Mouse (Mus musculus): ENCODE results near the gene Aff1. TPM values are rescaled to one million over a fixed set of nuclear protein-coding genes. Genes with fewer than 3 reads are reported as not detected.
A peak's percentile ranks its signal among the peaks of the same experiment; 100 is the strongest.

Aff1 gene
- total RNA-seq, 2 experiments from 2014 or later: 38.3 to 39.9 TPM

DNA sequence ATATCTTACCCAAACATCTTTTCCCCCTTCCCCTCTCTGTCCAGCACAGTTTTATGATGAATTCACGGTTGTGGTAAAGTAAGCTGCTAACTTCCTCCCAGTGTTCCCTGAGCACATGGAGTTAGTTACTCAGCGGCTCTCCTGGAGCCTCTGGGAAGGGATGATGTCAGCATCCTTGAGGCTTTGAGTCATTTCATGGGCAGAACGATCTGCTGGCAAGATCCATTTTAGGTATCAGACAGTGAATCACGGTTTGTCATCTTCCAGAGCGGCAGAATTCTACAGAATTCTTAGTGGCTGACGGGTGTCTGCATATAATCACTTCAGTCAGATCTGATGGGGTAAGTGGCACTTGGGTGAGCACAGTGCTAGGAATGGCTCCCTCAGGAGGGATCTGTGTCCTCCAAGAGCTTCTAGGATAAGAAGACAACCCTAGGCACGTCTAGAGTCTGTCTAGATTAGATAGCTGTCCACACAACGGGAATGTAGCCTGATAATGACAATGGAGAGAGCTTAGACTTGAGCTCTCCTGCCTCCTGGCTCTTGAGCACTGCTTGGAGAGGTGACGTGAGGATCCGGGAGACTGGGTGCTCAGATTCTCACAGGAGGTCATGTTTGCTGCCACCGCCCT, 82.6 kb downstream of the Aff1 start:
- DNase-seq: no peak

GRCm38 (mm10) chr5:103775429-103775828, 83.3 kb downstream of the Aff1 start:
- DNase-seq: peak; percentile 34

DNA sequence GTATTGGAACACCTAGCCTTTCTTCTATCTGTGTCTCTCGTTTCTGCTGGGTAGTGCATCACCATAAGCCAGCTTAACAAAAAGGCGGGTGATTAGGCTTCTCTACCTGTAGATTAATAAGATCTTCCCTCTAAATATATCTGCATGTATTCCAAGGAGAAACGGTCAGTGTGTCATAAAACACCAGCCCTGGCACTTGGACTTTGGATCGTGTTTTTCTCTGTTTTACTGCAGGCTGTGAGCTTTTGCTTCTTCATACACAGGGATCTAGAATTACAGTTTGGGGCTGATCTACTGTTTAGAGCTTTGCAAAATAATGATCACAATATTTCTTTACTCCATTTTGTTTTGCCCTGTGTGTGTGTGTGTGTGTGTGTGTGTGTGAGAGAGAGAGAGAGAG, 84.7 kb downstream of the Aff1 start:
- no peak for DNase-seq

DNA sequence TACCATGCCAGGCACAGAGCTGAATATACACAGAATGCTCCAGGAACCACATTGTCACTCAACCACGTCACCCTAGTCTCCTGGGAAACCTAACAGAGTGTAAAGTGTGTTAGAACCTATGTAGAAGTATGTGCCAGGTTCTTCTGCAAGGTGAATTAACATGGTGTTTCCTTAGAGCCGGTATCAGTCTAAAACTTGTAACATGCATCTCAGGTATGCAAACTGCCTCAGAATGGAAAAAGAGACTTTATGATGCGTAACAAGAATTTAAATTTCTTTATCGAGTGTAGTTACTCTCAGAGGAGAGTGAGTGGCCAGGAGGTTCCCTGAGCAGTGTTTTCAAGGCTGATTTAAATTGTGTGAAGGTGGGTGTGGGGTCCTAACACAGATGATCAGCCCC, 85.3 kb downstream of the Aff1 start:
- no peak for DNase-seq

DNA sequence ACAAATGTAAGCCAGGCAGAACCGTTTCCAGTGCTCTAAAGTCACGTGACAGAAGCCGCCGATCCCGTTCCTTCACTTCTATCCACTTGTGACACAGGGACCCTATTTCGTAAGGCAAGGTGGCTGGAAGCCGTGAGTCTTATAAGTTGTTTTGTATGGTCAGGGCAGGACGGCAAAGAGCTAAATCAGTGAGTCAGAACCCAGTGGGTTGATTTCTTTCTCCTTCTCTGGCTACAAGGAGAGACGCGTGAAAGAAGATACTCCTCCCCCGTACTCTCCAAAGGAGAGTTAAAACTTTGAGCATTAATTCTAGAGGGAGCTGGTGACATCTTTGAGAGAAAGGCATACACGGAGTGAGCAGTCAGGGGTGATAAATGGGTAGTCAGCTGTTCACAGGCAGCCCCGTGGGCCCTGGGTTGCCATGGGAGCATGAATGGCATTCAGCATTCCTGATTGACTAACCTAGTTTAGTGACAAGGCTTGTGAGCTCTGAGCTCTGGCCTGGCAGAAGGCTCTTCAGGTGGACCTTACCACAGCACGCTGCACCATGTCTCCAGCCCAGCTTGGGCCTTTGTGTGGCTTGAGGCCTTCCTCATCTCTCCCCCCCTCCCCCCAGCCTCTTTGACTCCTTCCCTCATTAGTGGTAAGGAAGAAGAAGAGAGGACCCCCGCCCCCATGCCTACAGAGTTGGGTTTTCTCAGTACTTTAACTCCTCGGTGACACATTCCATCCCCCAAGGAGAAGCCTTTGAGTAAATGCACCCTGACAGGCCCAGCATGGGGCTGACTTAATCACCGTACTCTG, 86.3 kb downstream of the Aff1 start:
- DNase-seq: peak; percentile 48

DNA sequence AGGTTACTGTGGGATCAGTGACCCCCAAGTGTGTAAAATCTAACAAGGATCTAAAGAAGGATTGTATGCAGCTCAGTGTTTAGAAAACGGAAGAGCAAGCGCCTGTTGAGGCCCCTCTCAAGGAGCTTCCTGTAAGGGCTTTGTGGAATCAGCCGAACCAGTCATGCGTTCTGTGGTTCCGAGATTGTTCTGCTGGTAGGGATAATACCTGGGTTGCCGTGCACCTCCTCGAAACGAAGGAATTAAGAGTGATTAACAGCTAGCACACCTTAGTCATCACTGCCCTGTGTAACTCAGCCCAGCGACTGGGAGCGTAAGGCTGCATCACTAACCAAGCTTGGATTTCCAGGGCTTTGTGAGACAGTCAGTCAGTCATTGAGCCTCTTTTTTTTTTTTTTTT, 87.7 kb downstream of the Aff1 start:
- DNase-seq: no peak

- DNase-seq: no peak
These were observed 88.1 kb downstream of the Aff1 start for GRCm38 (mm10) chr5:103780266-103780665.

GRCm38 (mm10) chr5:103780836-103781235, 88.7 kb downstream of the Aff1 start:
- DNase-seq: peak; percentile 65

DNA sequence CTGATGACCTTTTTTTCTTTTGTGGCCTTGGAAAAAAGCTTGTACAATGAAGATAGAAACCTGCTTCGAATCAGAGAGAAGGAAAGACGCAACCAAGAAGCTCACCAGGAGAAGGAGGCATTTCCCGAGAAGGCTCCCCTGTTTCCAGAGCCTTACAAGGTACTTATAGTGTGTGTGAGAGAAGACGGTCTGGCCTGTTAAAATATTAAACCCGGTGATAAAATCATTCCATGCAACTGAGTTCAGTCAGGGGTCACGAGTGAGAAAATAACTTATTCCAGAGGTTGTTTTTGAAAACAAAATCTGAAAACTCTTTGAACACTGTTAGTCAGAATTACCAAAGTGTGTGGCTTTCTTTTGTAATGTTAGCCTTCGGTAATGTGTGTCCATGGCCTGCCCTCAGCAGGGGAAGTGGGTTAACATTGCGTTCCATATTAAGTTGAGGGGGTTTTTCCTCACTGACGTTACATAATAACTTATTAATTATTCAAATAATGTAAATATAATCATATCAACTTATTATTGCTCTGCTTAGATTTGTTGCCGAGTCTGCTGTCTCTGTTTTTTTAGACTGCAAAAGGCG, 91.0 kb downstream of the Aff1 start:
- DNase-seq: no peak

- DNase-seq: no peak
These were observed 93.9 kb downstream of the Aff1 start for GRCm38 (mm10) chr5:103786096-103786495.

GRCm38 (mm10) chr5:103788476-103788875, 96.3 kb downstream of the Aff1 start:
- peak; percentile 32 for DNase-seq

DNA sequence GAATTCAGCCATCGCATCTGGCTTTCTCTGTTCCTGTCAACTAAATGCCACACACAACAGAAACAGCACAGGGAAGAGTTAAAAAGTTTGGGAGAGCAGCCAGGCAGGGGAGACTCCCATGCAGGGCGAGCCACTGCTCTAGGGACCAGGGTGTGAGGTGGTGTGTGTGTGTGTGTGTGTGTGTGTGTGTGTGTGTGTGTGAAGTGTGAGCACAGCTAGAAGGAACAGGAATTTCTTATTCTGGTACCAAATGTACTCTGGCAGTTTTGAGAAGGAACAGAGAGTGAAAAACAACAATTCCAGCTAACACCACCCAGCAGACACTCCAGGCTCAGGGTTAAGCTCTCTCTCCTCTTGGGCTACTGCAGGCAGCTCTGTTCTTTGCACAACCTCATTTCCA, 96.8 kb downstream of the Aff1 start:
- DNase-seq: peak; percentile 69

GRCm38 (mm10) chr5:103789619-103790116, 97.5 kb downstream of the Aff1 start:
- peak; percentile 81 for DNase-seq

- DNase-seq: no peak
These were observed 99.6 kb downstream of the Aff1 start for GRCm38 (mm10) chr5:103791741-103792140.

DNA sequence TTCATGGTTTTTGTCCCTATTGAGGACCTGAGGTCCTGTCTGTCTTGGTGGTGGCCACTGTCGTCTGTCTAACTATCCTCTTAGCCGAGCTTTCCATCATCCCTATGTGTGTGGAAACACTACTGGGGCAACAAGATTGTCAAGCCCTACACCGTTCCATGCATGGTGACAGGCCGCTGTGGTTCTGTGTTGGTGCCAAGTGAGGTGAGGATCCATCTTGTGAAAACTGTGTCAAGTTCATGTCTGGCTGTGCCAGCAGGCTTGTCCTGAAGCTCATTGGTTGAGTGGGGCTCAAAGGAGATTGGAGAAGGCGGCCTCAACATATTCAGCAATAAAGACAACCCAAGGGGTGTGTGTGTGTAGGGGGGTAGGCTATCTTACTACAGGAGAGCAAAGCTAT, 102.9 kb downstream of the Aff1 start:
- no peak for DNase-seq

- no peak for DNase-seq
These were observed 103.9 kb downstream of the Aff1 start for GRCm38 (mm10) chr5:103796035-103796434.

DNA sequence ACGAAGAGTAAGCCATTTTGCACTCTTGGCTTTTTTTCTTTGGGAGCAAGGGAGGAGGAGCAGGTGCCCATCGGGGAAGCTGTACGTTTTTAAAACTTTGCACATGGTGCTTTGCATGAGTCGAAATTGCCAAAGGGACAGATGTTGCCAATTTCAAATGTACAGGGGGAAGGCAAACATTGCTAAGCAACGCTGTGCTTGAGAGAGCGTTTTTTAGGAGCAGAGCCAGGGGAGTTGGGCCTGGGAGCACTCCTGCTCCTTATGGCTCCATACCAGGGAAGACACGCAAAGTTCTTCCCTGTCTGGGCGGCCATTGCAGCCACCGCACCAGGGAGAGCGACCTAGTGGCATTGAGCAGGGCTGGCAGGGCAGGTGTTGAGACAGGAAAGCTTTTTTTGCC, 105.6 kb downstream of the Aff1 start:
- no peak for DNase-seq

GRCm38 (mm10) chr5:103799438-103799837, 107.3 kb downstream of the Aff1 start:
- peak; percentile 36 for DNase-seq

GRCm38 (mm10) chr5:103800009-103800408, 107.8 kb downstream of the Aff1 start:
- DNase-seq: no peak

DNA sequence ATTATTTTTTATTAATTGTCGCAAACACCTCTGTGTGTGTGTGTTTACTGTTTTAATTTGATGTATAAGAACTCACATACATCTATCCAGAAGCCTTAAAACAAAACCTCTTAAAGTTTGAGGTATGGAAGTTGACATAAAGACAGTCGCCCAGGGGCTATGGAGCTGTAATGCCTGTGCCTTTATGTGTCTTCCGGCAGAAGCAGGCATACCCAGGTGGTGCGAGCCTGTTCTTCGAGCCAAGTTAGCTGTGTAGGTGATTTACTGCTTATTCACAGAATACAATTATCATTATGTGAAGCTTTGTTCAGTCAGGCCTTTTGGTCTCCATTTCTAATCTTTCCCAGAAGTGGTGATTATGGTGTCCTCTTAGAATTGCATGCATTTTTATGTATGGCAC, 111.2 kb downstream of the Aff1 start:
- no peak for DNase-seq

DNA sequence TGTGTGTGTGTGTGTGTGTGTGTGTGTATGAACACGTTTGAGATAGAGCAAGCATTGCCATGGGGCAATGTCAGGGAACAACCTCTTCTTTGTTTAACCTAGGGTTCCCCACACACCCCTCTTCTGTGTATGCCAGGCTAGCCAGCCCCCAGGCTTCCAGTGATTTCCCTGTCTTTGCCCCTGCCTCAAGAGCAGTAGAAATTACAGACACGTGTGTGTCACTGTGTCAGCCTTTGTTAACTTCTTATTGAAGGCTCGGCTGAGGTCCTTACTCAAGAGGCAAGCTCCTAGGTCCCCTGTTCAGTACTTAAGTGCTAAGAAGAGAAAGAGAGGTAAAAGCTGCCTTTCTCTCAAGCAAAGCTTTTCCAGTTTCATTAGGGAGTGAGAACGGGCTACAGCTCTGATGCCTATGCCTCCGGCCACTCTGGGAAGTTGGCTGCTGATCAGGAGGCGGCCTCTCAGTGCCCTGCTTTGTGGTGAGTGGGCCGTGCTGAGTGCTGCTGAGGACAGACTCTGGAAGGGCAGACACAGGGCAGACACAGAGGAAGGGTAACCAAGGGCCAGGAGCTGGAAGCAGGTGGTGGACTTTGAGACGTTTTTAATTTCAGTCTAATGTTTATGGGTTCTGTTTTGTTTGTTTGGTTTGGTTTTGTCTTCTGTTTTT, 111.9 kb downstream of the Aff1 start:
- DNase-seq: peak; percentile 78

GRCm38 (mm10) chr5:103806851-103807578, 114.8 kb downstream of the Aff1 start:
- no peak for DNase-seq
